Mouse (Mus musculus): ENCODE measurements around the gene Pigq. TPM values are rescaled to one million over a fixed set of nuclear protein-coding genes. Genes with fewer than 3 reads are reported as not detected.
A peak's percentile ranks its signal among the peaks of the same experiment; 100 is the strongest.

Gene Pigq
- polyA plus RNA-seq, 1 experiment: 24.4 TPM

- Histone ChIP-seq H3K27me3 (ENCODE audit: control insufficient read depth, insufficient read depth, low read length) (no peaks in the 10 kb centered on the region), H3K27ac (ENCODE audit: control insufficient read depth, insufficient read depth, low read depth, low read length) (no peak overlapping the region), H3K4me3 (ENCODE audit: control insufficient read depth, low read depth, low read length) (no peak overlapping the region), H3K4me1 (ENCODE audit: control insufficient read depth, insufficient read depth, low read length) (peaks cover 7% of the 10 kb centered on the region), H3K36me3 (ENCODE audit: control insufficient read depth, insufficient read depth, low read length) (no peaks in the 10 kb centered on the region)
- TF ChIP-seq POLR2A (IDR thresholded peaks at IDR 0.05; ENCODE audit: control insufficient read depth, low read depth, low read length) (no peak), CTCF (IDR thresholded peaks at IDR 0.05; ENCODE audit: control insufficient read depth, insufficient read depth, insufficient replicate concordance, low read depth, low read length) (no peak)
Observed at GRCm38 (mm10) chr17:25943221-25943620, 1.5 kb downstream of the Pigq start.

- Histone ChIP-seq H3K27me3 (ENCODE audit: control insufficient read depth, insufficient read depth, low read length) (no peaks in the 10 kb centered on the region), H3K4me1 (ENCODE audit: control insufficient read depth, insufficient read depth, low read length) (peaks cover 7% of the 10 kb centered on the region), H3K27ac (ENCODE audit: control insufficient read depth, insufficient read depth, low read depth, low read length) (no peak overlapping the region), H3K4me3 (ENCODE audit: control insufficient read depth, low read depth, low read length) (no peak overlapping the region), H3K36me3 (ENCODE audit: control insufficient read depth, insufficient read depth, low read length) (no peaks in the 10 kb centered on the region)
- no peak for TF ChIP-seq CTCF (IDR thresholded peaks at IDR 0.05; ENCODE audit: control insufficient read depth, insufficient read depth, insufficient replicate concordance, low read depth, low read length)
- TF ChIP-seq POLR2A (IDR thresholded peaks at IDR 0.05; ENCODE audit: control insufficient read depth, low read depth, low read length): no peak
Observed at GRCm38 (mm10) chr17:25942597-25943151, 2.1 kb downstream of the Pigq start.

- TF ChIP-seq POLR2A (IDR thresholded peaks at IDR 0.05; ENCODE audit: control insufficient read depth, low read depth, low read length) (peak; percentile 68), CTCF (IDR thresholded peaks at IDR 0.05; ENCODE audit: control insufficient read depth, insufficient read depth, insufficient replicate concordance, low read depth, low read length) (no peak)
- peak overlapping the region; percentile 94 for H3K4me3 ChIP-seq (ENCODE audit: control insufficient read depth, low read depth, low read length)
- peaks cover 7% of the 10 kb centered on the region for H3K4me1 ChIP-seq (ENCODE audit: control insufficient read depth, insufficient read depth, low read length)
- H3K27ac ChIP-seq (ENCODE audit: control insufficient read depth, insufficient read depth, low read depth, low read length): peak overlapping the region; percentile 79
- no peaks in the 10 kb centered on the region for H3K27me3 ChIP-seq (ENCODE audit: control insufficient read depth, insufficient read depth, low read length)
- H3K36me3 ChIP-seq (ENCODE audit: control insufficient read depth, insufficient read depth, low read length): no peaks in the 10 kb centered on the region
Observed at GRCm38 (mm10) chr17:25941511-25942241, 3.1 kb downstream of the Pigq start.

GRCm38 (mm10) chr17:25934526-25934925 is 10.2 kb downstream of the Pigq start:
- peaks cover 3% of the 10 kb centered on the region for H3K36me3 ChIP-seq (ENCODE audit: control insufficient read depth, insufficient read depth, low read length)
- TF ChIP-seq CTCF (IDR thresholded peaks at IDR 0.05; ENCODE audit: control insufficient read depth, insufficient read depth, insufficient replicate concordance, low read depth, low read length): no peak
- no peak for TF ChIP-seq POLR2A (IDR thresholded peaks at IDR 0.05; ENCODE audit: control insufficient read depth, low read depth, low read length)
- H3K27me3 ChIP-seq (ENCODE audit: control insufficient read depth, insufficient read depth, low read length): no peaks in the 10 kb centered on the region
- no peak overlapping the region for H3K27ac ChIP-seq (ENCODE audit: control insufficient read depth, insufficient read depth, low read depth, low read length)
- no peak overlapping the region for H3K4me3 ChIP-seq (ENCODE audit: control insufficient read depth, low read depth, low read length)
- H3K4me1 ChIP-seq (ENCODE audit: control insufficient read depth, insufficient read depth, low read length): no peaks in the 10 kb centered on the region

- Histone ChIP-seq H3K4me3 (ENCODE audit: control insufficient read depth, low read depth, low read length) (no peak overlapping the region), H3K27me3 (ENCODE audit: control insufficient read depth, insufficient read depth, low read length) (no peaks in the 10 kb centered on the region), H3K27ac (ENCODE audit: control insufficient read depth, insufficient read depth, low read depth, low read length) (no peak overlapping the region), H3K36me3 (ENCODE audit: control insufficient read depth, insufficient read depth, low read length) (no peaks in the 10 kb centered on the region), H3K4me1 (ENCODE audit: control insufficient read depth, insufficient read depth, low read length) (no peaks in the 10 kb centered on the region)
- TF ChIP-seq CTCF (IDR thresholded peaks at IDR 0.05; ENCODE audit: control insufficient read depth, insufficient read depth, insufficient replicate concordance, low read depth, low read length) (no peak), POLR2A (IDR thresholded peaks at IDR 0.05; ENCODE audit: control insufficient read depth, low read depth, low read length) (no peak)
Observed at GRCm38 (mm10) chr17:25925348-25925747, 19.4 kb downstream of the Pigq start.

- peaks cover 9% of the 10 kb centered on the region for H3K4me1 ChIP-seq (ENCODE audit: control insufficient read depth, insufficient read depth, low read length)
- no peak overlapping the region for H3K27ac ChIP-seq (ENCODE audit: control insufficient read depth, insufficient read depth, low read depth, low read length)
- no peaks in the 10 kb centered on the region for H3K27me3 ChIP-seq (ENCODE audit: control insufficient read depth, insufficient read depth, low read length)
- TF ChIP-seq POLR2A (IDR thresholded peaks at IDR 0.05; ENCODE audit: control insufficient read depth, low read depth, low read length): no peak
- TF ChIP-seq CTCF (IDR thresholded peaks at IDR 0.05; ENCODE audit: control insufficient read depth, insufficient read depth, insufficient replicate concordance, low read depth, low read length): no peak
- no peaks in the 10 kb centered on the region; the same call in 1 of the 2 replicates for H3K36me3 ChIP-seq (ENCODE audit: control insufficient read depth, insufficient read depth, low read length)
- no peak overlapping the region for H3K4me3 ChIP-seq (ENCODE audit: control insufficient read depth, low read depth, low read length)
Observed at GRCm38 (mm10) chr17:25922120-25922519, 22.6 kb downstream of the Pigq start.

GRCm38 (mm10) chr17:25919786-25920642 is 24.7 kb downstream of the Pigq start:
- Histone ChIP-seq H3K4me1 (ENCODE audit: control insufficient read depth, insufficient read depth, low read length) (peaks cover 9% of the 10 kb centered on the region), H3K4me3 (ENCODE audit: control insufficient read depth, low read depth, low read length) (peak overlapping the region; percentile 89), H3K36me3 (ENCODE audit: control insufficient read depth, insufficient read depth, low read length) (no peaks in the 10 kb centered on the region; the same call in 1 of the 2 replicates), H3K27ac (ENCODE audit: control insufficient read depth, insufficient read depth, low read depth, low read length) (peak overlapping the region; percentile 91), H3K27me3 (ENCODE audit: control insufficient read depth, insufficient read depth, low read length) (no peaks in the 10 kb centered on the region)
- TF ChIP-seq POLR2A (IDR thresholded peaks at IDR 0.05; ENCODE audit: control insufficient read depth, low read depth, low read length) (peak; percentile 67), CTCF (IDR thresholded peaks at IDR 0.05; ENCODE audit: control insufficient read depth, insufficient read depth, insufficient replicate concordance, low read depth, low read length) (no peak)
